Mouse (Mus musculus): ENCODE data around the gene Vwa1.

- TF ChIP-seq CTCF (IDR thresholded peaks at IDR 0.05; ENCODE audit: low read depth, low read length) (no peak), GATA2 (IDR thresholded peaks at IDR 0.05; ENCODE audit: borderline replicate concordance, low read depth, low read length) (no peak), TAL1 (conservative IDR thresholded peaks at IDR 0.05; ENCODE audit: low read depth, low read length) (no peak)
Observed at GRCm38 (mm10) chr4:155734350-155734941, 40.1 kb downstream of the Vwa1 start, which contains the start of gene Tmem240.

All from G1E (cell line).